ENCODE assay signal across 29 mouse cellular contexts in the genomic region with DNA sequence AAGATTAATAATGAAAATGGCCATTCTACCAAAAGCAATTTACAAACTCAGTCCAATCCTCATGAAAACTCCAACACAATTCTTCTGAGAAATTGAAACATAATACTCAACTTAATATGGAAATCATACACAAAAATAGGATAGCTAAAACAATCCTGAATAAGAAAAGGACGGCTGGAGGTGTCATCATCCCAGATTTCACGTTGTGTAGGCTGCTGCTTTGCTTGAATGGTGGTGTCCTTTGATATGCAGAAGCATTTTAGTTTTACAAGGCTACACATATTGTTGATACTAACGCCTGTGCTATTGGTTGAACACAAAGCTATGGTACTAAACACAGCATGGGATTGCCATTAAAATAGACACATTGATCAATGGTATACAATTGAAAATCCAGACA.
"Had no signal": no experiment of that assay in that cellular context is flagged by ENCODE, and none has a peak within 500 bp of the region (broad histone marks: within the 10 kb centered on the region; RNA-seq: fewer than 3 reads in every experiment).

No protein-coding gene starts in this region.

- H3K9ac ChIP-seq: embryonic facial prominence, embryonic 12.5 days; embryonic facial prominence, embryonic 13.5 days; embryonic facial prominence, embryonic 15.5 days; forebrain, embryonic 12.5 days; forebrain, embryonic 13.5 days; forebrain, embryonic 15.5 days; forebrain, postnatal 0 days had no signal

- DNase-seq: cerebellum, adult 8-10 months; cerebellum, adult 9-10 months; cerebellum, adult 9-11 months; cerebellum, postnatal 10 days; cerebellum, postnatal 14 days; cerebellum, postnatal 25 days; cerebellum, postnatal 36 days; embryo, embryonic 11 days; forebrain, postnatal 0 days; gastrocnemius, adult 2 months; gastrocnemius, postnatal 10 days; gastrocnemius, postnatal 14 days; gastrocnemius, postnatal 25 days; gastrocnemius, postnatal 36 days; heart, adult 11 months; heart, adult 18-20 months; heart, adult 2 months had no signal

- H3K36me3 ChIP-seq: embryonic facial prominence, embryonic 12.5 days; embryonic facial prominence, embryonic 13.5 days; embryonic facial prominence, embryonic 15.5 days; forebrain, embryonic 12.5 days; forebrain, embryonic 15.5 days; heart, embryonic 10.5 days had no signal

- H3K4me3 ChIP-seq: embryonic facial prominence, embryonic 10.5 days; embryonic facial prominence, embryonic 12.5 days; embryonic facial prominence, embryonic 13.5 days; embryonic facial prominence, embryonic 15.5 days; erythroblast, embryonic 14.5 days; forebrain, embryonic 10.5 days; forebrain, embryonic 12.5 days; forebrain, embryonic 13.5 days; forebrain, embryonic 15.5 days; gastrocnemius, adult 2 months; heart, adult 2 months; heart, embryonic 10.5 days had no signal

- H3K27ac ChIP-seq: embryonic facial prominence, embryonic 10.5 days; embryonic facial prominence, embryonic 12.5 days; embryonic facial prominence, embryonic 13.5 days; embryonic facial prominence, embryonic 15.5 days; forebrain, embryonic 10.5 days; forebrain, embryonic 12.5 days; forebrain, embryonic 13.5 days; forebrain, embryonic 15.5 days; gastrocnemius, adult 2 months; heart, adult 2 months; heart, embryonic 10.5 days had no signal

- H3K4me1 ChIP-seq: embryonic facial prominence, embryonic 15.5 days had no signal

- H3K9me3 ChIP-seq: embryonic facial prominence, embryonic 10.5 days; embryonic facial prominence, embryonic 12.5 days; embryonic facial prominence, embryonic 13.5 days; embryonic facial prominence, embryonic 15.5 days; forebrain, embryonic 10.5 days; forebrain, embryonic 12.5 days; forebrain, embryonic 13.5 days; forebrain, embryonic 15.5 days; heart, embryonic 10.5 days had no signal

- H3K4me2 ChIP-seq: embryonic facial prominence, embryonic 12.5 days; embryonic facial prominence, embryonic 13.5 days; embryonic facial prominence, embryonic 15.5 days; forebrain, embryonic 12.5 days; forebrain, embryonic 13.5 days; forebrain, embryonic 15.5 days had no signal

- ATAC-seq: forebrain, embryonic 13.5 days; forebrain, embryonic 14.5 days; forebrain, embryonic 15.5 days; forebrain, embryonic 16.5 days; forebrain, postnatal 0 days had no signal

- H3K27me3 ChIP-seq: embryonic facial prominence, embryonic 12.5 days; embryonic facial prominence, embryonic 13.5 days; embryonic facial prominence, embryonic 15.5 days; forebrain, embryonic 12.5 days; forebrain, embryonic 13.5 days; forebrain, embryonic 15.5 days had no signal
